Mouse (Mus musculus): ENCODE measurements at regions not wholly inside any gene's neighbourhood (a gene's known extent, or its start where the extent isn't known, plus 50 kb on each side); places are given as distances from the start of the nearest gene placed in this dataset.

GRCm38 (mm10) chr1:183756716-183757115 lies 256.4 kb upstream of the Dusp10 start:
- no peak for DNase-seq

GRCm38 (mm10) chr1:183763864-183764726 lies 249.0 kb upstream of the Dusp10 start:
- peak; percentile 61 for DNase-seq

- DNase-seq = no peak
These were observed 240.3 kb upstream of the Dusp10 start for GRCm38 (mm10) chr1:183772844-183773243.

GRCm38 (mm10) chr1:183780180-183780579 lies 232.9 kb upstream of the Dusp10 start:
- no peak for DNase-seq

- no peak for DNase-seq
These were observed 232.3 kb upstream of the Dusp10 start for GRCm38 (mm10) chr1:183780779-183781178.

GRCm38 (mm10) chr1:183783440-183784130 lies 229.5 kb upstream of the Dusp10 start:
- DNase-seq = no peak

GRCm38 (mm10) chr1:183792230-183792813 lies 220.8 kb upstream of the Dusp10 start:
- DNase-seq = no peak

GRCm38 (mm10) chr1:183793324-183793723 lies 219.8 kb upstream of the Dusp10 start:
- no peak for DNase-seq

GRCm38 (mm10) chr1:183793913-183794445 lies 219.1 kb upstream of the Dusp10 start:
- no peak for DNase-seq

- no peak for DNase-seq
These were observed 210.8 kb upstream of the Dusp10 start for GRCm38 (mm10) chr1:183802351-183802750.

- DNase-seq = no peak
These were observed 209.7 kb upstream of the Dusp10 start for GRCm38 (mm10) chr1:183803357-183803756.

- no peak for DNase-seq
These were observed 209.3 kb upstream of the Dusp10 start for GRCm38 (mm10) chr1:183803826-183804225.

GRCm38 (mm10) chr1:183804295-183804694 lies 208.8 kb upstream of the Dusp10 start:
- DNase-seq = no peak

GRCm38 (mm10) chr1:183806864-183807730 lies 206.0 kb upstream of the Dusp10 start:
- DNase-seq = no peak

GRCm38 (mm10) chr1:183808168-183808567 lies 204.9 kb upstream of the Dusp10 start:
- DNase-seq = no peak

- DNase-seq = no peak
These were observed 192.5 kb upstream of the Dusp10 start for GRCm38 (mm10) chr1:183820555-183820954.

- DNase-seq = no peak
These were observed 186.8 kb upstream of the Dusp10 start for GRCm38 (mm10) chr1:183826300-183826699.

- DNase-seq = no peak
These were observed 168.0 kb upstream of the Dusp10 start for GRCm38 (mm10) chr1:183845135-183845534.

GRCm38 (mm10) chr1:183853956-183854613 lies 159.0 kb upstream of the Dusp10 start:
- no peak for DNase-seq

- DNase-seq = no peak
These were observed 148.0 kb upstream of the Dusp10 start for GRCm38 (mm10) chr1:183865111-183865510.

- no peak for DNase-seq
These were observed 147.5 kb upstream of the Dusp10 start for GRCm38 (mm10) chr1:183865586-183865985.

GRCm38 (mm10) chr1:183868965-183869364 lies 144.1 kb upstream of the Dusp10 start:
- no peak for DNase-seq

Measured in kidney, adult 11 months (tissue).